Mouse (Mus musculus) left cerebral cortex, postnatal 36 days (tissue): ENCODE data around the gene Gm3500. TPM values are rescaled to one million over a fixed set of nuclear protein-coding genes. Genes with fewer than 3 reads are reported as not detected.
"Not testable (repeated sequence)": the region's sequence is repeated elsewhere in the genome, so short reads cannot be mapped to it uniquely, and the experiment has no call there.

ENCODE experiments used
- DNase-seq, 2 experiments: peaks; one replicate each; pipeline ENCODE4 v3.0.0; 2021 to 2022; ENCODE audit warnings: low spot score in 2 of 2, mixed read lengths in 1 of 2
- intact Hi-C: fragments of 180-260 bp; cut with DNase I; formaldehyde crosslinking; loops from one replicate; pipeline ENCODE4 v1.15.1; 2025
- total RNA-seq, 2 experiments: library from RNA; stranded (reverse); gene quantifications; 2 replicates each; pipeline ENCODE4 v1.2.3; 2021

The Gm3500 gene
- not detected for total RNA-seq

DNA sequence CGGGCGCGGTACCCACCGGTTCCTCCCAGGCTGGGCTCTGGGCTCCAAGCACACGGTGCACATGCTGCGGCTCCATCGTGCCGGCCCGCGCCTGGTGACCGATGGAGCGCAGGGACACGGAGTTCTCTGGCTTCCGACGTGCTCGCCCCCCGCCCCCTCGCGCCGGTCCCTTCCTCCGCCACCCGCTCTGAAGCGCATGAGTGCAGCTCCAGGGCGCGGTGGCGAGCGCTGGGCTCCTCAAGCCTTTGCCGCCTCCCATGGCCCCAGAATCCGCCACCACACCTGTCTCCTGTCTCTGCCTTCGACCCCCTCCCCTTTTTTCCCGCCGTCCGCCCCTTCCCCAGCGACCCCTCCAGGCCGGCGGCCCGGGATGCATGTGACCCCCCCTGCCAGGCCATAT is at the start of gene Gm3500:
TSS of gene Gm3500 (minus strand) at position 101 of the 400 bp plus-strand sequence.
- DNase-seq, intact Hi-C loops: not testable (repeated sequence)

DNA sequence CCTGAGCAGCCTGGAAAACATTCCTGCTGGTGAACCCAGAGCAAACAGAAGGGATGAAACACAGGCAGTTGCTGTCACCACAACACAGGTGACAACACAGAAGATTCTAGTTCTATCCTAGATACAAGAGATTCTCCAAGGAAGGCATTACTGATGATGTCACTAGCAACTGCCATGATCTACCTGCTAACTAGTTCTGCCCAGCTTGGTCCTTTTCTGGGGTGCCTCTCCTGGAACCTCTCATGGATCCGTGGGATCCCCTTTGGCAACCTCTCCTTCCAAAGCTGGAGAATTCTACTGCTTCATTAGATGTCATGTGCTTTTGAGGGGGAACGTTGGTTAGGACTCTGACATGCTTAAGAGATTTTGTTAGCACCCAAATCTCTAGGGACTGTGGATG is 54.0 kb downstream of the Gm3500 start, which contains the start of gene Gm3542:
TSS of gene Gm3542 (minus strand) at position 101 of the 400 bp plus-strand sequence.
- intact Hi-C loops, DNase-seq: not testable (repeated sequence)

Other genes starting within 250 kb of the Gm3500 start
- not detected for gene Gm3317, start 224.5 kb downstream of the Gm3500 start, total RNA-seq
- gene Gm8271, start 203.3 kb downstream of the Gm3500 start, total RNA-seq: not detected
- not detected for gene Gm3526, start 128.5 kb downstream of the Gm3500 start, total RNA-seq
- gene Gm3542, start 54.1 kb downstream of the Gm3500 start, total RNA-seq: not detected
- 1 to 10 TPM; 2.9 to 3.0 TPM for gene Gm3194, start 66.4 kb upstream of the Gm3500 start, total RNA-seq
- not detected for gene Gm8246, start 88.8 kb upstream of the Gm3500 start, total RNA-seq
- not detected for gene Gm3187, start 95.2 kb upstream of the Gm3500 start, total RNA-seq
- 1 to 10 TPM in 1 of 2 experiments, under 1 TPM in 1; 0.79 to 1.3 TPM for gene Gm3488, start 112.6 kb upstream of the Gm3500 start, total RNA-seq
- gene Gm3532, start 149.4 kb upstream of the Gm3500 start, total RNA-seq: not detected
- not detected for gene Gm8265, start 244.0 kb upstream of the Gm3500 start, total RNA-seq